Mouse (Mus musculus) ovary, adult 10 weeks (tissue): ENCODE results near the gene Mrpl47. TPM values are rescaled to one million over a fixed set of nuclear protein-coding genes. Genes with fewer than 3 reads are reported as not detected.

Experiments
- polyA plus RNA-seq: library from polyadenylated mRNA; stranded (reverse); fragments of 350-450 nt; fragmentation: Illumina TruSeq; extraction: RNeasy Lipid Tissue Mini Kit (QIAGEN cat#74804); gene quantifications from one replicate; pipeline ENCODE4 v1.2.3, GENCODE M21; 2014

The Mrpl47 gene
- polyA plus RNA-seq, result 45.9 TPM

GRCm38 (mm10) chr3:32737172-32737655 is at the start of gene Mrpl47:
Gene Mrpl47, minus strand, starts transcription at chr3:32737605.

GRCm38 (mm10) chr3:32736244-32737171 is 897 bp downstream of the Mrpl47 start, which contains the start of gene Ndufb5:
Gene Ndufb5, plus strand, starts transcription at chr3:32736990.

GRCm38 (mm10) chr3:32705647-32706348 is 31.6 kb downstream of the Mrpl47 start, which contains the start of gene Actl6a:
Gene Actl6a, plus strand, starts transcription at chr3:32706298.

Other genes with a start within 250 kb of the Mrpl47 start
- 0.34 TPM for gene Kcnmb3, start 245.4 kb downstream of the Mrpl47 start, polyA plus RNA-seq
- 149 TPM for gene Zfp639, start 227.3 kb downstream of the Mrpl47 start, polyA plus RNA-seq
- gene Mfn1, start 208.1 kb downstream of the Mrpl47 start, polyA plus RNA-seq, result 312 TPM
- 48.2 TPM for gene Gnb4, start 121.0 kb downstream of the Mrpl47 start, polyA plus RNA-seq
- gene Actl6a, start 31.3 kb downstream of the Mrpl47 start, polyA plus RNA-seq, result 54.7 TPM
- 315 TPM for gene Ndufb5, start 615 bp downstream of the Mrpl47 start, polyA plus RNA-seq
- 2.1 TPM for gene Usp13, start 79.9 kb upstream of the Mrpl47 start, polyA plus RNA-seq